8 mouse cellular contexts compared by ENCODE assay signal in the genomic region with DNA sequence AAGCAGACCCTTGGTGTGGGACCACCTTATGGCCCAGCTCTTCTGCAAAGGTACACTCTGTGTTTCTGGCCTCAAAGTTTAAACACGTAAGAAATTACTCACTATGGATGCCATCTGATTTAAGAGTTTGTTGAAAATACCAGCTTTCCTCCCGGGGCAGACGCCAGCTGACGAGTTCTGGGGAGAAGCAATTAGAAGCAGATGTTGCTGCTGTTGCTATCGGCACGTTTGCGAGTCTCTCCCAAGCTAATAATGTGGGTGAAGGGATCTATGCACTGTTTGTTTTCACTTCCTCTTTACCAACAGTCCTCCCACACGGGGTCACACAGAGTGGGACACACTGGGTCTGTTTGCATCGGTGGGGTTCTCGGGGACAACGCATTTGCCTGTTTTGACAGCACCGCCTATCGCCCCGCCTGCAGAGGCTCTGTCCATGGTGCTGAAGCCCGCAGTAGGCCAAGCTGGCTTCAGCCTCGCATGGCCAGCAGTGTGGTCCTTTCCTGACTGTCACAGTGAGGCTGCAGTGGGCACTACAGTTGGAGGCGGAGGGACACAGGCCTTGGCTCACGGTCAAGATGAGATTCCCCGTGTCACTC.
DNase-seq lines count a peak whose midpoint lies in the region; ATAC-seq and TF ChIP-seq lines count a peak whose summit lies in the region.

No protein-coding gene starts in this region.

- TF ChIP-seq CTCF in heart, postnatal 0 days (IDR thresholded peaks at IDR 0.05; ENCODE audit: low read depth): 0 out of 2 replicates have a peak, but pooled peaks have one; percentile 11

- 6% methylated on average over 19 of the region's 19 CpGs for WGBS in heart, postnatal 0 days
- WGBS in lung, embryonic 15.5 days: 3% methylated on average over 19 of the region's 19 CpGs

- no peak overlapping the region for H3K9ac ChIP-seq in heart, postnatal 0 days (replicated peaks; ENCODE audit: low read depth, low read length)
- H3K9ac ChIP-seq in lung, embryonic 15.5 days: no peak overlapping the region

- TF ChIP-seq EP300 in heart, postnatal 0 days (IDR thresholded peaks at IDR 0.05; ENCODE audit: low read depth): no peak

- H3K36me3 ChIP-seq in heart, postnatal 0 days (replicated peaks; ENCODE audit: control insufficient read depth, insufficient read depth, low read length): no peaks in the 10 kb centered on the region
- H3K36me3 ChIP-seq in lung, embryonic 15.5 days: no peaks in the 10 kb centered on the region

- H3K4me1 ChIP-seq in heart, postnatal 0 days (ENCODE audit: control insufficient read depth, insufficient read depth): no peaks in the 10 kb centered on the region
- H3K4me1 ChIP-seq in lung, embryonic 15.5 days: no peaks in the 10 kb centered on the region

- no peaks in the 10 kb centered on the region for H3K9me3 ChIP-seq in heart, postnatal 0 days (replicated peaks; ENCODE audit: control insufficient read depth, low read length)
- H3K9me3 ChIP-seq in lung, embryonic 15.5 days: no peaks in the 10 kb centered on the region

- H3K4me2 ChIP-seq in heart, postnatal 0 days (ENCODE audit: low read depth, low read length): peak overlapping the region; percentile 45; the same call in 1 of the 2 replicates
- H3K4me2 ChIP-seq in lung, embryonic 15.5 days: peak overlapping the region; percentile 40

- H3K27me3 ChIP-seq in heart, postnatal 0 days (ENCODE audit: control insufficient read depth, insufficient read depth, low read length): no peaks in the 10 kb centered on the region
- no peaks in the 10 kb centered on the region; the same call in 1 of the 2 replicates for H3K27me3 ChIP-seq in lung, embryonic 15.5 days

- DNase-seq in urinary bladder, adult 18-20 months (ENCODE audit: low spot score in 2 of 2): peak; percentile 51 to 76
- no peak for DNase-seq in urinary bladder, postnatal 10 days (ENCODE audit: low spot score)
- peak; percentile 78 for DNase-seq in fibroblast of lung, adult 2 months (ENCODE audit: low read depth)
- DNase-seq in heart, postnatal 0 days (ENCODE audit: low spot score): peak; percentile 67
- DNase-seq in kidney, postnatal 10 days: peak; percentile 93
- peak; percentile 85 for DNase-seq in ovary, postnatal 36 days (ENCODE audit: low spot score)
- DNase-seq in thymus, postnatal 4 days: peak; percentile 87

- no peak overlapping the region for H3K27ac ChIP-seq in heart, postnatal 0 days (ENCODE audit: low read depth)
- H3K27ac ChIP-seq in lung, embryonic 15.5 days: no peak overlapping the region

- peak; percentile 75 for ATAC-seq in heart, postnatal 0 days (ENCODE audit: insufficient read depth, low read depth)
- ATAC-seq in lung, embryonic 15.5 days (ENCODE audit: borderline replicate concordance, extremely low read depth, low FRiP score, low TSS enrichment): peak; percentile 52; the same call in 1 of the 2 replicates

- H3K4me3 ChIP-seq in heart, postnatal 0 days (ENCODE audit: low read depth, low read length): no peak overlapping the region
- H3K4me3 ChIP-seq in lung, embryonic 15.5 days: no peak overlapping the region
